11 mouse cellular contexts compared by ENCODE assay signal in genomic region chr3:145816807-145817206, GRCm38 (mm10). TPM values are rescaled to one million over a fixed set of nuclear protein-coding genes. Genes with fewer than 3 reads are reported as not detected.
DNase-seq lines count a peak whose midpoint lies in the region; ATAC-seq and TF ChIP-seq lines count a peak whose summit lies in the region.
"Had no signal": no experiment of that assay in that cellular context is flagged by ENCODE, and none has a peak within 500 bp of the region (broad histone marks: within the 10 kb centered on the region; RNA-seq: fewer than 3 reads in every experiment).

No protein-coding gene starts in this region.

- H3K27ac ChIP-seq in embryonic facial prominence, embryonic 10.5 days (replicated peaks) = peak overlapping the region; percentile 44; the same call in 1 of the 2 replicates
- H3K27ac ChIP-seq in hindbrain, embryonic 16.5 days (ENCODE audit: low read depth, low read length) = no peak overlapping the region
- peak overlapping the region; percentile 58 for H3K27ac ChIP-seq in lung, embryonic 15.5 days
- H3K27ac ChIP-seq in cerebellum, adult 2 months (ENCODE audit: insufficient read depth, low read length) = no peak overlapping the region
- H3K27ac ChIP-seq: embryonic facial prominence, embryonic 13.5 days had no signal

- no peaks in the 10 kb centered on the region for H3K27me3 ChIP-seq in embryonic facial prominence, embryonic 10.5 days (replicated peaks; ENCODE audit: low read depth, poor library complexity, severe bottlenecking)
- no peaks in the 10 kb centered on the region for H3K27me3 ChIP-seq in hindbrain, embryonic 16.5 days (replicated peaks; ENCODE audit: control insufficient read depth, insufficient read depth, low read length)
- H3K27me3 ChIP-seq in lung, embryonic 15.5 days = no peaks in the 10 kb centered on the region
- H3K27me3 ChIP-seq in cerebellum, adult 2 months (ENCODE audit: control insufficient read depth, insufficient read depth, low read length) = no peaks in the 10 kb centered on the region
- H3K27me3 ChIP-seq: embryonic facial prominence, embryonic 13.5 days had no signal

- TF ChIP-seq POLR2A in cerebellum, adult 2 months (IDR thresholded peaks at IDR 0.05; ENCODE audit: borderline replicate concordance, insufficient read depth, low read length) = no peak

- H3K9me3 ChIP-seq in embryonic facial prominence, embryonic 10.5 days = no peaks in the 10 kb centered on the region
- H3K9me3 ChIP-seq in hindbrain, embryonic 16.5 days (ENCODE audit: control insufficient read depth, low read length) = no peaks in the 10 kb centered on the region
- H3K9me3 ChIP-seq in lung, embryonic 15.5 days = no peaks in the 10 kb centered on the region
- H3K9me3 ChIP-seq: embryonic facial prominence, embryonic 13.5 days had no signal

- H3K4me2 ChIP-seq in hindbrain, embryonic 16.5 days (ENCODE audit: low read length) = no peak overlapping the region
- no peak overlapping the region for H3K4me2 ChIP-seq in lung, embryonic 15.5 days
- H3K4me2 ChIP-seq: embryonic facial prominence, embryonic 13.5 days had no signal

- H3K4me3 ChIP-seq in embryonic facial prominence, embryonic 10.5 days = no peak overlapping the region
- H3K4me3 ChIP-seq in hindbrain, embryonic 16.5 days (ENCODE audit: low read length) = no peak overlapping the region
- no peak overlapping the region for H3K4me3 ChIP-seq in lung, embryonic 15.5 days
- no peak overlapping the region for H3K4me3 ChIP-seq in cerebellum, adult 2 months (replicated peaks; ENCODE audit: insufficient read depth, low read depth, low read length)
- H3K4me3 ChIP-seq: embryonic facial prominence, embryonic 13.5 days had no signal

- no peak overlapping the region for H3K9ac ChIP-seq in hindbrain, embryonic 16.5 days (ENCODE audit: low read depth, low read length)
- H3K9ac ChIP-seq in lung, embryonic 15.5 days = no peak overlapping the region
- H3K9ac ChIP-seq: embryonic facial prominence, embryonic 13.5 days had no signal

- peak; percentile 92 for DNase-seq in heart, adult 11 months
- DNase-seq in heart, adult 9 months (ENCODE audit: low spot score in 2 of 2) = no peak
- DNase-seq in embryonic facial prominence, embryonic 10.5 days (ENCODE audit: low spot score) = no peak
- DNase-seq in cerebellum, adult 2 months = no peak
- DNase-seq in left cerebral cortex, postnatal 36 days (ENCODE audit: low spot score in 2 of 2) = no peak
- DNase-seq: right cerebral cortex, postnatal 14 days had no signal

- H3K36me3 ChIP-seq in embryonic facial prominence, embryonic 10.5 days (replicated peaks) = no peaks in the 10 kb centered on the region
- H3K36me3 ChIP-seq in hindbrain, embryonic 16.5 days (ENCODE audit: control insufficient read depth, insufficient read depth, low read length) = no peaks in the 10 kb centered on the region
- no peaks in the 10 kb centered on the region for H3K36me3 ChIP-seq in lung, embryonic 15.5 days
- H3K36me3 ChIP-seq: embryonic facial prominence, embryonic 13.5 days had no signal

- TF ChIP-seq CTCF in cerebellum, adult 2 months (IDR thresholded peaks at IDR 0.05; ENCODE audit: borderline replicate concordance, insufficient read depth, low read depth, low read length) = no peak

- WGBS in embryonic facial prominence, embryonic 10.5 days = 88% methylated on average over 1 of the region's 1 CpGs
- WGBS in hindbrain, embryonic 16.5 days = 87% methylated on average over 1 of the region's 1 CpGs
- 56% methylated on average over 1 of the region's 1 CpGs for WGBS in lung, embryonic 15.5 days
- WGBS in cerebellum, adult 2 months = 79% methylated on average over 1 of the region's 1 CpGs

- peak; percentile 44; the same call in 1 of the 2 replicates for ATAC-seq in hindbrain, embryonic 16.5 days
- ATAC-seq in lung, embryonic 15.5 days (ENCODE audit: borderline replicate concordance, extremely low read depth, low FRiP score, low TSS enrichment) = no peak
- no peak for ATAC-seq in frontal cortex, adult (ENCODE audit: low TSS enrichment)

- peaks cover 9% of the 10 kb centered on the region for H3K4me1 ChIP-seq in embryonic facial prominence, embryonic 10.5 days
- peaks cover 2% of the 10 kb centered on the region for H3K4me1 ChIP-seq in hindbrain, embryonic 16.5 days (ENCODE audit: control insufficient read depth, insufficient read depth, low read depth, low read length)
- peaks cover 26% of the 10 kb centered on the region for H3K4me1 ChIP-seq in lung, embryonic 15.5 days
- no peaks in the 10 kb centered on the region for H3K4me1 ChIP-seq in cerebellum, adult 2 months (ENCODE audit: control insufficient read depth, insufficient read depth, low read length)

- intact Hi-C loops in left cerebral cortex, postnatal 36 days (cut with DNase I) = no loop called here

RNA-seq across cellular contexts. Expression of gene Ddah1, which starts 58.3 kb away (rescaled TPM):
- polyA plus RNA-seq in embryonic facial prominence, embryonic 10.5 days (2016; fragmentation: Nextera tagmentation; extraction: Ambion mirVana) = 16.5 and 22.4 TPM in 2 replicates
- 119 and 132 TPM in 2 replicates for polyA plus RNA-seq in hindbrain, embryonic 16.5 days (2015; fragmentation: Nextera tagmentation; extraction: Ambion mirVana)
- 27.7 and 30.8 TPM in 2 replicates for polyA plus RNA-seq in lung, embryonic 15.5 days (2015; fragmentation: Nextera tagmentation; extraction: Ambion mirVana)
- 69.3 and 70.3 TPM in 2 replicates for polyA plus RNA-seq in cerebellum, adult 2 months (2012; rRNA removed)
- 10 to 100 TPM; 60.0 to 64.4 TPM for total RNA-seq in left cerebral cortex, postnatal 36 days (2021)
- total RNA-seq: megakaryocyte progenitor cell, adult 5-6 weeks had no signal

Comparison
In these comparisons a context has a peak if more than half of its experiments do, and no peak if none do; other contexts are left out.
1. H3K27ac ChIP-seq: peak in embryonic facial prominence, embryonic 10.5 days (single experiment) and lung, embryonic 15.5 days (single experiment); none in hindbrain, embryonic 16.5 days (single experiment) and cerebellum, adult 2 months (single experiment).